Mouse (Mus musculus): ENCODE data around the gene Irx1.

The Irx1 gene

DNA sequence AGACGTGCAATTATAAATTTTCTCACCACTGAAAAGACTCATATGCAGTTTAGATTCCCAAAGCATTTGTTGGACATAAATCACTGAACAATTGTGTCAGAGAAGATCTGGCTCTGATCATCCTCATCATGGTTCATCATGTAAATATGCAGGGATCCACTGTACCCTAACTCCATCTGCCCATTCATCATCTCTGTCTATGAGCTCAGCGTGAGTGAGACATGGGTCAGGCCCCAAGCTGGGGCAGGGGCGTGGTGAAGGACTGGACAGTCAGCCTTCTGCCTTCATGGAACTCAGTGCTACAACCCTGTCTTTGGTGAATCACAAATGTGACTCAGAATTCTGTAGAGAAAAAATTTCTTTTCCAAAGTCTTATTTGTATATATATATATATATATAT lies 53.2 kb downstream of the Irx1 start:
- no peak for DNase-seq (ENCODE audit: low spot score in 2 of 2)

Data from left cerebral cortex, adult 9 months (tissue).